Mouse (Mus musculus): Measurements from ENCODE around the gene Slc23a2. TPM values are rescaled to one million over a fixed set of nuclear protein-coding genes. Genes with fewer than 3 reads are reported as not detected.

The Slc23a2 gene
- total RNA-seq (2021) = 1 to 10 TPM; 6.2 to 7.1 TPM
- long read RNA-seq, experiment 1, full-length matches to known transcripts = 1 of 1 reads
- long read RNA-seq, experiment 1, partial matches to known transcripts = 0 of 1 reads
- long read RNA-seq, experiment 1, other reads (novel, unspliced or antisense) = 0 of 1 reads
- long read RNA-seq, experiment 2, full-length matches to known transcripts = 1 of 3 reads
- long read RNA-seq, experiment 2, partial matches to known transcripts = 0 of 3 reads
- long read RNA-seq, experiment 2, other reads (novel, unspliced or antisense) = 2 of 3 reads

- DNase-seq = peak; percentile 47
- intact Hi-C loops (cut with DNase I; ENCODE audit: low total_unique reads) = loop anchor here (5.0 kb wide), 1 partner anchor 92 kb away; no protein-coding TSS in a partner anchor
These were observed at the start of gene Slc23a2 for GRCm38 (mm10) chr2:132144971-132145691. Gene Slc23a2, minus strand, starts transcription at chr2:132145108.

DNA sequence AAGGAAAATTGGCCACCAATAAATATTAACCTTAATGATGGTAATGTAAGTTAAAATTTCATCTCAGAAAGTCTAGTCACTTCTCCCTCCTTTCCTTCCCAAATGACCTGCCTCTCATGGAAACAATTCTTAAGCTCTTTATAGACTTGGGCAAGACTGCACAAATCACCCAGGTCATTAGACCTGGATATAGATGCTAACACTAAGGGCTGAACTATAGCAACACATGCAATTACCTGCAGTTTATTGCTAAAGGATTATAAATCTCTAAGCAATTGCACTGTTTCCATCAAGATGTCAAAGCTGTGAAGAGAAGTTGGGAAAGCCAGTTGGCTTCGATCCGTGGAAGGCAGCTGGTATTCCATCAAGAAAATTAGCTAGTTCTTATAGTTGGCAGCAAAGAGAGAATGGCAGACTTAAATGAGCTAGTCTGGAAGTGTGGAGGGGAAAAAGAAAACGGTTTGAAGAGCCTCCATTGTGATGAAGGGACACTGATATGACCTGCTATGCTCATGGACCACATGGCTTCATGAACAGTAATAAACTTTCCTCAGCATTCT lies 45.8 kb upstream of the Slc23a2 start:
- DNase-seq = no peak
- intact Hi-C loops (cut with DNase I; ENCODE audit: low total_unique reads) = no loop called here

DNA sequence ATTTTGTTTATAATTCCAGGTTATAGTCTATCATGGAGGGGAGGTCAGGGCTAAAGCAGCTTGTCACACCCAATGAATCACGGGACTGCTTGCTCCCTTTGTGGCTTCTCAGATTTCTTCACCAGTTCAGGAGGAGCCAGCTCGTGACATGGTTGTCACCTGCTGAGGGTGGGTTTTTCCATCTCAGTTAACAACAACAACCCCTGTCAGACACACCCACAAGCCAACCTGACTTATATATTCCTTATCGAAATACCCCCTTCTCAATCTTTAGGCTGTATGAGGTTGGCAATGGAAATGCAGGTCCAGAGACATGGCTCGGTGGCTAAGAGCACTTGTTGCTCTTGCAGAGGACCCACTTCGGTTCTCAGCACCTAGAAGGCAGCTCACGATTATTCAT lies 39.0 kb upstream of the Slc23a2 start:
- intact Hi-C loops (cut with DNase I; ENCODE audit: low total_unique reads) = no loop called here
- DNase-seq = no peak

DNA sequence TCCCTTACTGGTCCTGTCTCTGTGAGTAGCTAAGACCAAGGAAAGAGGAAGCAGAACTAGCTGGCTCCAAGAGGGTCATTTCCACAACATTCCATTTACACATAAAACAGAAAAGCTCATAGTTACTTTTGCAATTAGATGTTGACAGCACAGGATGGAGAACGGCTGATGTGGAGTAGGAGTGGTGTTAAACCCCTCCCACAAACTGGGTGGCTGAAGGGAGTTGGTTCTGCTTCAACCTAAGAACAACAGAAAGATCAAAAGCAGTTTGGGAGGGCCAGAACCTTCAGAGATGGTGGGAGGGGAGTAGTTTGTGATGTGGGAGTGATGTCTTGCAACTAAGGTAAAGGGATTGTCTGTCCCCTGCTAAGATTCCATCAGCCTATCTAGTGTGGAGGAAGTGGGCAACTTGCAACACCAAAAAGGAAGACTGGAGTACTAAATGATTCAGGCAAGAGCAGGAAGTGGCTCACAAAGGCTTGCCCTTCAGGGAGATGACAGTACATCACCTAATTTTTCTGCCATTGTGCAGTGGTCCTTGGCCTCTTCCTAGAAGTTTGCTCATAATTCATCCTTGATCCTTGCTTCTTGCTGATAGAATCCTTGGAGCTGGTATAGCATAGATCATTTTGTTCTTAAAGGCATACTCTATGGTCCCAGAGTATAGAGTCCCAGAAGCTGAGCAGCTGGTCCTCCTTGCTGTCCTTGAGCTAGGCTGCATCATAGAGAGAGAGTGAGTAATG lies 35.7 kb upstream of the Slc23a2 start:
- intact Hi-C loops (cut with DNase I; ENCODE audit: low total_unique reads) = no loop called here
- DNase-seq = no peak

DNA sequence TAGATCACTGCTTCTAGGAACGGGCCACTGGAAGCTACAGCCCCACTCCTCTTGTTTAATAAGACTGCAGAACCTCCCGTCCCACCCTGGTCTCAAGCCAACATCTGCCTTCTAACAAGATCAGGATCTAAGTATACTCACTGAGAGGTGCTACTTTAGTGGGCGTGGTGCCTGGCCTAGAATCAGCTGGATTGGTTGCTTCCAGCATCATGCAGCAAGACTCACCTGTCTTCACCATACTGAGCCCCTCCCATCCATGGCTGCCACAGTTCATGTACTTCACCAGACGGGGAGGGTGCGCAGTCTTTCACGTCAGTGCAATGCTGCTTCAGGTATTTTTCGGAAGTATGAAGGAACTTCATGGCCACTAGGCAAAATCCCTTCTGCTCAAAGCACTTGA lies 34.5 kb upstream of the Slc23a2 start:
- no peak for DNase-seq
- intact Hi-C loops (cut with DNase I; ENCODE audit: low total_unique reads) = no loop called here

- intact Hi-C loops (cut with DNase I; ENCODE audit: low total_unique reads) = no loop called here
- DNase-seq = no peak
These were observed 32.5 kb upstream of the Slc23a2 start for GRCm38 (mm10) chr2:132177406-132177805.

DNA sequence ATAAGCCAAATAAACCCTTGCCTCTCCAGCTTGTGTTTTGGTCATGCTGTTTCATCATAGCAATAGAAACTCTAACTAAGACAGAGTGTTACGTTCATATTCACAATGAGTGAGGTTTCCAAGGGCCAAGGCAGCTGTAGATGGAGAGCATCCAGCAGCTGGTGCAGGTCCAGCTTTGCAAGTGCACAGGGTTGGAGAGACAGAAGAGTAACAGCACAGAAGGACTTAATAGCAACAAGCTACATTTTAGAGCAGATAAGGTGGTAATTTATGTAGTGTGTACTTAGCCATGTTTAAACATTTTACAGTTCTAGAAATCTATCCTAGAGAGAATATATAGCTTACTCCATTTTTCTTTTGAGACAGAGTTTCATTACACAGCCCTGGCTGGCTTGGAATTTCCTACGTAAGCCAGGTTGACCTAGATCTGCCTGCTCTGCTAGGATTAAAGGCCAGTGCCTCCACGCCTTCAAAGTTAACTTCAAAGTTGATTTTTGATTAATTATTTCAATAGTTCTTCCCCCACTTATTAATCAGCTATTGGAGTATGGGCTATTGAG lies 31.5 kb upstream of the Slc23a2 start:
- intact Hi-C loops (cut with DNase I; ENCODE audit: low total_unique reads) = no loop called here
- DNase-seq = peak; percentile 58

DNA sequence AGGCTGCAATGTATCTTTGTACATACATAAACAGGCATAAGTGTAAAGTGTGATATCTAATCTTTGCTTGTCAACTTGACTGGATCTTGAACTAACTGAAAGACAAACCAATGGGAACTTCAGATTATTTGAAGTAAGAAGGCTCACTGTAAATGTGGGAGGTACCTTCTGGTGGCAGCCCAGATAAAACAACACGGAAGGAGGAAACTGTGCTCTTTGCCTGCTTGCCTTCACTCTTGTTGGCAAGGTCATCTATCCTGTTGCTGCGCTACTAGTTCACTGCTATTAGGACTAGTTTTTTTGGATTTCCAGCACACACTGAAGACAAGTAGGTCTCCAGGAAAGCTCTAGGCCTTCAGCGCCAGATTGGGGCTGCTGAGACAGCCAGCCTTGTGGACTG lies 29.1 kb upstream of the Slc23a2 start:
- intact Hi-C loops (cut with DNase I; ENCODE audit: low total_unique reads) = no loop called here
- DNase-seq = no peak

DNA sequence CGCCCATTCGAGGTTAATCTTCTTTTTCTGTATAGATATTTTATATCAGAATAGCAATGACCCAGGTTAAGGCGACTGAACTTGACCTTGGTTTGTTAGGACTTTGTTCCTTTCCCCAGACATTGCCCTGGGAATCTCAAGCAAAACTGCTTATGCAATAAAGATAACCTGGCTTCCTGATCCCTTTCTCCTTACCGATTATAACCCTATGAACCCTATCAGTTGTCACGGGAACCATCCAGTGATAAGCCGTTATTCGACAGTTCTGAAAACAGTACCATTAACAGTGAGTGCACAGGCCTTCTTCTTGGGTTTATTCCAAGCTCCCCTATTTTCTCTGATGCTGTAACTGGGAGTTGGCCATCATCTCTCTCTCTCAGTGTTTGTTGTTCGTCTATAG lies 27.0 kb upstream of the Slc23a2 start:
- DNase-seq = no peak
- intact Hi-C loops (cut with DNase I; ENCODE audit: low total_unique reads) = no loop called here

GRCm38 (mm10) chr2:132169150-132169549 lies 24.2 kb upstream of the Slc23a2 start:
- no peak for DNase-seq
- intact Hi-C loops (cut with DNase I; ENCODE audit: low total_unique reads) = no loop called here

DNA sequence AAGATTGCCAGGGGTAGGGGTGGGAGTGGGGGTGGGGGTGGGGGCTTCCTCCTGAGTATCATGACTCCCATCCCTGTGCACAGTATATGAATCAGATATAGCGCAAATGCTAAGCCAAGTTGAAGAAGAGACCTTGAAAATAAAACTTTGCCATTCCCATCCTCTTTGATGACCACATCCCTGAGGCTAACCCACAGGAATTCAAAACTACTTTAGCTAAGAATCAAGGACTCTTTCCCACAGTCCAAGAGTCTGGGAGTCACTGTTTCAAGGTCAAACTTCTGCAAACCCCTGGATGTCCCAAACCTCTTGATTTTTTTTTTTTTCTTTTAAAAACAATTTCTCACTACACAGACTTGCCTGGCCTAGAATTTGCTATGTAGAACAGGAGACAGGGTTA lies 18.7 kb upstream of the Slc23a2 start:
- intact Hi-C loops (cut with DNase I; ENCODE audit: low total_unique reads) = no loop called here
- no peak for DNase-seq

- intact Hi-C loops (cut with DNase I; ENCODE audit: low total_unique reads) = no loop called here
- DNase-seq = no peak
These were observed 12.6 kb upstream of the Slc23a2 start for GRCm38 (mm10) chr2:132157482-132157881.

DNA sequence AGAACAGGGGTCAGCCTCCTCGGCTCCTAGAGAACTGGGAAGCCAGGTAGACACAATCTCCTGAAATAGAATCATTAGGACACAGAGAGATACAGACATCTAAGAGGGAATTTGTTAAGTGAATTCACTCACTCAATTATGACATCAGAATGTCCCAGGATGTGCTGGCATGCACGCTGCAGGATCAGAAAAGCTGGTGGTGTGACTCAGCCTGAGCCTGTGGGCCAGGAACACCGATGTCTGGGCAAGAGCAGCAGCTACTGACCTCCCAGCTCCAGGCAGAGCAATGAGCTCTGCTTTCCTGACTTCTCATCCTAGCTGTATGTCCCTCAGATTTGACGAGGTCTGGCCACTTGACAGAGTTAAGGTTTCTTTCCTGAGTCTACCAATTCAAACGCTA lies 7.8 kb upstream of the Slc23a2 start:
- peak; percentile 26 for DNase-seq
- intact Hi-C loops (cut with DNase I; ENCODE audit: low total_unique reads) = no loop called here

DNA sequence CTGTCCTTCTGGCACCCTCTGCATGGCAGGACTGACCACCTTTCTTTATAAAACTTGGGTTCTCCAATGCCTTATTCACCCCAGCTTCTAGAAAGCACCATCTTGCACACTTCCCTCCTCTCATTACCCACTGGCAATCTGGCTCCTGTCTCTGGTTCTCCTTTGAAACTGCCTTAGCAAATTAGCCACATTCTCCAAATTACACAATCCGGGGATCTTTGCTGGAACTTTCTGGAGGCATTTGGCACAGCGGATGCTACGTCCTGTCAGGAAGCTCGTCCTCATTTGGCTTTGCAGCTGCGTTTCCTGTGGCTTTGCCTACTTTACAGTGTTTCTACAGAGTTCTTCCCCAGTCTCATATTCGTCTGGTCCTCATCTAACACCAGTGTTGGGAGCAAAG lies 6.7 kb upstream of the Slc23a2 start:
- DNase-seq = peak; percentile 25
- intact Hi-C loops (cut with DNase I; ENCODE audit: low total_unique reads) = no loop called here

- DNase-seq = no peak
- intact Hi-C loops (cut with DNase I; ENCODE audit: low total_unique reads) = no loop called here
These were observed 6.0 kb upstream of the Slc23a2 start for GRCm38 (mm10) chr2:132150926-132151325.

- intact Hi-C loops (cut with DNase I; ENCODE audit: low total_unique reads) = loop anchor here (5.0 kb wide), 1 partner anchor 91 kb away; no protein-coding TSS in a partner anchor
- no peak for DNase-seq
These were observed 1.6 kb upstream of the Slc23a2 start for GRCm38 (mm10) chr2:132146502-132146901.

- DNase-seq = peak; percentile 15
- intact Hi-C loops (cut with DNase I; ENCODE audit: low total_unique reads) = no loop called here
These were observed 673 bp downstream of the Slc23a2 start for GRCm38 (mm10) chr2:132143943-132144927.

GRCm38 (mm10) chr2:132142606-132143005 lies 2.3 kb downstream of the Slc23a2 start:
- intact Hi-C loops (cut with DNase I; ENCODE audit: low total_unique reads) = no loop called here
- DNase-seq = no peak

GRCm38 (mm10) chr2:132140536-132140935 lies 4.4 kb downstream of the Slc23a2 start:
- intact Hi-C loops (cut with DNase I; ENCODE audit: low total_unique reads) = no loop called here
- no peak for DNase-seq
